Mouse (Mus musculus) liver, embryonic 15.5 days (tissue): ENCODE results near the gene 7420426K07Rik. TPM values are rescaled to one million over a fixed set of nuclear protein-coding genes. Genes with fewer than 3 reads are reported as not detected.

ENCODE experiments used
- ATAC-seq: fragments of 200-750 bp; cut with Nextera tagmentation; 2 replicates; pipeline ENCODE4 v1.8.0; 2017; ENCODE audit warnings: moderate number of reproducible peaks, mild to moderate bottlenecking, moderate library complexity; ENCODE audit not compliant: insufficient read depth
- H3K27ac ChIP-seq: fragments of 300-500 bp; sonication (generic); replicated peaks from 2 replicates; pipeline ENCODE4 v1.5.1; 2015; ENCODE audit warnings: mild to moderate bottlenecking, inconsistent platforms
- H3K27me3 ChIP-seq: fragments of 300-500 bp; sonication (generic); 2 replicates; pipeline ENCODE4 v1.6.1; 2015; ENCODE audit warnings: mild to moderate bottlenecking, inconsistent platforms
- H3K36me3 ChIP-seq: fragments of 300-500 bp; sonication (generic); replicated peaks from 2 replicates; pipeline ENCODE4 v1.6.1; 2015; ENCODE audit warnings: moderate library complexity, mild to moderate bottlenecking, inconsistent platforms
- H3K4me1 ChIP-seq: fragments of 300-500 bp; sonication (generic); replicated peaks from 2 replicates; pipeline ENCODE4 v1.6.1; 2015; ENCODE audit warnings: inconsistent platforms
- H3K4me2 ChIP-seq: fragments of 300-500 bp; sonication (generic); 2 replicates; pipeline ENCODE4 v1.6.1; 2015; ENCODE audit warnings: moderate library complexity, mild to moderate bottlenecking, inconsistent platforms
- H3K4me3 ChIP-seq: fragments of 300-500 bp; sonication (generic); replicated peaks from 2 replicates; pipeline ENCODE4 v1.5.1; 2015; ENCODE audit warnings: mild to moderate bottlenecking, inconsistent platforms
- H3K9ac ChIP-seq: fragments of 300-500 bp; sonication (generic); 2 replicates; pipeline ENCODE4 v1.6.1; 2015; ENCODE audit warnings: moderate library complexity, mild to moderate bottlenecking, inconsistent platforms
- H3K9me3 ChIP-seq: fragments of 300-500 bp; sonication (generic); replicated peaks from 2 replicates; pipeline ENCODE4 v1.6.1; 2016; ENCODE audit warnings: inconsistent platforms
- WGBS: fragments of 180-500 bp; shearing (Covaris S2); methylation state at CpG from one replicate; pipeline ENCODE4 v1.1.7; 2015; ENCODE audit warnings: mixed read lengths; ENCODE audit not compliant: insufficient replicate concordance; 5-methylcytosine and 5-hydroxymethylcytosine counted together
- polyA plus RNA-seq: library from polyadenylated mRNA; unstranded; fragments of >200 nt; fragmentation: Nextera tagmentation; extraction: Ambion mirVana; gene quantifications from 2 replicates; pipeline ENCODE4 v1.2.1, GENCODE M21; 2015

7420426K07Rik gene
- polyA plus RNA-seq, 1 experiment from 2014 or later = not detected

GRCm38 (mm10) chr9:98939290-98939689 lies 36.4 kb downstream of the 7420426K07Rik start:
- H3K4me3 ChIP-seq = no peak overlapping the region
- no peaks in the 10 kb centered on the region for H3K36me3 ChIP-seq
- H3K27me3 ChIP-seq = peaks cover 9% of the 10 kb centered on the region
- H3K4me2 ChIP-seq = no peak overlapping the region
- H3K9ac ChIP-seq = no peak overlapping the region
- no peaks in the 10 kb centered on the region for H3K4me1 ChIP-seq
- no peak for ATAC-seq
- 19% methylated on average over 2 of the region's 2 CpGs for WGBS
- H3K27ac ChIP-seq = no peak overlapping the region
- no peaks in the 10 kb centered on the region for H3K9me3 ChIP-seq

- no peak overlapping the region for H3K4me3 ChIP-seq
- H3K9ac ChIP-seq = no peak overlapping the region
- H3K27ac ChIP-seq = no peak overlapping the region
- H3K4me1 ChIP-seq = peaks cover 25% of the 10 kb centered on the region
- 1% methylated on average over 40 of the region's 40 CpGs for WGBS
- no peaks in the 10 kb centered on the region for H3K9me3 ChIP-seq
- H3K4me2 ChIP-seq = no peak overlapping the region
- peaks cover 90% of the 10 kb centered on the region for H3K27me3 ChIP-seq
- ATAC-seq = no peak
- H3K36me3 ChIP-seq = no peaks in the 10 kb centered on the region
Observed at GRCm38 (mm10) chr9:98952171-98953050, 49.5 kb downstream of the 7420426K07Rik start.

DNA sequence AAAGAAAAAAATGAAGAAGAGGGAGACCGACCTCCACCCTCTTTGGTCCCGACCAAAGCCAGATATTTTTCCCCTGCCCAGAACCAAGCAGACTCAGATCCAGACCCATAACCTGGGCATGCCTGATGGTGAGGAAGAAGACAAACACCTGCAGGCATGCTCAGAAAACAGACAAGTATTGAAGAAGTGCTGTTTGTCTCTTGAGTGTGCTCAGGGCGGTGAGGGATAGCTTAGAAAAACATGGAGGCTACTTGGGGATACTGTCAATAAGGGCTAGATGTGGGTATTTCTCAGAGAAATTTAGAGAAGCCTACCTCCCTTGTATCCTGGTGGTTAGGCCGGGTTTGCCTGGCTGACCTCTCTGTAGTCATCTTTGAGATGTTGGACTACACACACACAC lies 50.4 kb downstream of the 7420426K07Rik start:
- Histone ChIP-seq H3K9me3 (no peaks in the 10 kb centered on the region), H3K27me3 (peaks cover 97% of the 10 kb centered on the region), H3K9ac (no peak overlapping the region), H3K27ac (no peak overlapping the region), H3K4me1 (peaks cover 25% of the 10 kb centered on the region), H3K36me3 (no peaks in the 10 kb centered on the region), H3K4me3 (no peak overlapping the region), H3K4me2 (no peak overlapping the region)
- 5% methylated on average over 4 of the region's 4 CpGs for WGBS
- ATAC-seq = no peak

- H3K36me3 ChIP-seq = no peaks in the 10 kb centered on the region
Observed at GRCm38 (mm10) chr9:98953830-98954229, 50.9 kb downstream of the 7420426K07Rik start.

More at GRCm38 (mm10) chr9:98953830-98954229, 50.9 kb downstream of the 7420426K07Rik start:
- H3K9ac ChIP-seq = no peak overlapping the region
- no peak overlapping the region for H3K4me2 ChIP-seq
- no peak overlapping the region for H3K27ac ChIP-seq
- no peaks in the 10 kb centered on the region for H3K9me3 ChIP-seq
- peaks cover 25% of the 10 kb centered on the region for H3K4me1 ChIP-seq
- no peak for ATAC-seq
- 3% methylated on average over 9 of the region's 9 CpGs for WGBS
- H3K4me3 ChIP-seq = no peak overlapping the region
- H3K27me3 ChIP-seq = peaks cover 98% of the 10 kb centered on the region

Other genes starting within 250 kb of the 7420426K07Rik start
- gene Prr23a1, start 60.6 kb upstream of the 7420426K07Rik start, polyA plus RNA-seq = not detected in 2 replicates
- gene Prr23a2, start 46.6 kb upstream of the 7420426K07Rik start, polyA plus RNA-seq = not detected in 2 replicates
- gene Prr23a3, start 38.4 kb upstream of the 7420426K07Rik start, polyA plus RNA-seq = not detected in 2 replicates
- gene Foxl2, start 52.2 kb downstream of the 7420426K07Rik start, polyA plus RNA-seq = not detected in 2 replicates
- gene Faim, start 83.3 kb downstream of the 7420426K07Rik start, polyA plus RNA-seq = 9.5 and 10.6 TPM in 2 replicates
- gene Gm1123, start 132.6 kb downstream of the 7420426K07Rik start, polyA plus RNA-seq = 0.07 TPM in 1 of 2 replicates, not detected in the other
- gene Pik3cb, start 237.5 kb downstream of the 7420426K07Rik start, polyA plus RNA-seq = 2.1 and 2.9 TPM in 2 replicates